Mouse (Mus musculus) heart, adult 2 months (tissue): Measurements from ENCODE around the gene Nlrp1b.

Experiments used
- CTCF ChIP-seq: fragments of 200-600 bp; IDR thresholded peaks from 2 replicates; pipeline ENCODE4 v1.8.1; 2022; ENCODE audit warnings: antibody characterized with exemption, mild to moderate bottlenecking, moderate library complexity
- EP300 ChIP-seq: fragments of 200-500 bp; IDR thresholded peaks from 2 replicates; pipeline ENCODE4 v1.6.1; 2011; ENCODE audit warnings: low read depth, low read length, control low read depth; ENCODE audit not compliant: insufficient read depth
- POLR2A ChIP-seq: fragments of 200-500 bp; IDR thresholded peaks from 2 replicates; pipeline ENCODE4 v1.6.1; 2011; ENCODE audit warnings: mild to moderate bottlenecking, low read depth, low read length, control low read depth; ENCODE audit not compliant: insufficient read depth

- no peak for TF ChIP-seq EP300
- no peak for TF ChIP-seq POLR2A
- TF ChIP-seq CTCF, result no peak
Measured at GRCm38 (mm10) chr11:71261036-71261435, 30.5 kb upstream of the Nlrp1b start.
